Mouse (Mus musculus) stomach, postnatal 0 days (tissue): ENCODE results near the gene Tsc22d1.

Experiments
- CTCF ChIP-seq: IDR thresholded peaks from 2 replicates; pipeline ENCODE4 v1.5.1; 2016; ENCODE audit warnings: antibody characterized with exemption, low read depth, mild to moderate bottlenecking, moderate library complexity
- EP300 ChIP-seq: optimal IDR thresholded peaks from 2 replicates; pipeline ENCODE3; 2016; ENCODE audit warnings: antibody characterized with exemption

DNA sequence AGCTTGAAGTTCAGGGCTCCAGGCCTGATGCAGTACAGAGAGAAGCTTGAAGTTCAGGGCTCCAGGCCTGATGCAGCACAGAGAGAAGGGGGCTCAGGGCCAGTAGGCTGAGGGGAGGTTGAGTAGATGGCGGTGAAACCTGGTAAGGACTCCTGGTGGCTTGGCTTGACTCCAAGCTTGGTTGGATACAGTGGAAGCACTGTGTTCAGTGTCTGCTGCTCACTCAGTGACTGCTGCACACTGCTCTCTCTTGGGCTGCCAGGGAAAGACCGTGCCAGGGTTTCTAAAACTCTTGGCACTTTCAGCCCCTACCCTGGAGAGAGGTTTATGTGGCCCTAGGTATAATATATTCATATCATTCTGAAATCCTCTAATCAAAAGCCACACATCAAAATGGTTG is 74.4 kb downstream of the Tsc22d1 start:
- no peak for TF ChIP-seq CTCF
- no peak for TF ChIP-seq EP300
